Mouse (Mus musculus) forelimb bud, embryonic 11.5 days (tissue): Measurements from ENCODE around the gene Rrp7a.

Experiments used
- DNase-seq: peaks from one replicate; pipeline ENCODE4 v3.0.0-alpha.2; 2012; ENCODE audit warnings: low read depth, low spot score

Rrp7a gene

GRCm38 (mm10) chr15:83065543-83065942 is 57.1 kb downstream of the Rrp7a start:
- no peak for DNase-seq
